Mouse (Mus musculus) B cell, adult 62 days (primary cell): ENCODE results near the gene Vmn2r111. TPM values are rescaled to one million over a fixed set of nuclear protein-coding genes. Genes with fewer than 3 reads are reported as not detected.

Experiments
- total RNA-seq: library from RNA; stranded (reverse); gene quantifications from 4 replicates; pipeline ENCODE4 v1.2.4, GENCODE M21; 2023

The Vmn2r111 gene
- not detected in 4 replicates for total RNA-seq

GRCm38 (mm10) chr17:22573382-22573781, at the start of gene Vmn2r111:
Vmn2r111 (minus strand) TSS chr17:22573482.

GRCm38 (mm10) chr17:22600651-22601050, 27.4 kb upstream of the Vmn2r111 start, which contains the start of gene Vmn2r112:
Vmn2r112 (plus strand) TSS chr17:22600951.

Other genes starting within 250 kb of the Vmn2r111 start
- gene Zfp944, start 212.1 kb downstream of the Vmn2r111 start, total RNA-seq, result 12.0 to 15.5 TPM (median 15.0 TPM) in 4 replicates
- 18.6 to 21.7 TPM (median 20.5 TPM) in 4 replicates for gene Zfp758, start 212.0 kb downstream of the Vmn2r111 start, total RNA-seq
- gene Zfp946, start 149.3 kb downstream of the Vmn2r111 start, total RNA-seq, result 3.7 to 6.5 TPM (median 4.8 TPM) in 4 replicates
- gene Vmn2r112, start 27.5 kb upstream of the Vmn2r111 start, total RNA-seq, result not detected in 4 replicates